Mouse (Mus musculus): ENCODE data around the gene Fam205a1. TPM values are rescaled to one million over a fixed set of nuclear protein-coding genes. Genes with fewer than 3 reads are reported as not detected.

The Fam205a1 gene
- polyA plus RNA-seq (2014; fragmentation: Illumina TruSeq; extraction: RNeasy Lipid Tissue Mini Kit (QIAGEN cat#74804); ENCODE audit: insufficient read depth, low read depth, low replicate concordance): not detected

DNA sequence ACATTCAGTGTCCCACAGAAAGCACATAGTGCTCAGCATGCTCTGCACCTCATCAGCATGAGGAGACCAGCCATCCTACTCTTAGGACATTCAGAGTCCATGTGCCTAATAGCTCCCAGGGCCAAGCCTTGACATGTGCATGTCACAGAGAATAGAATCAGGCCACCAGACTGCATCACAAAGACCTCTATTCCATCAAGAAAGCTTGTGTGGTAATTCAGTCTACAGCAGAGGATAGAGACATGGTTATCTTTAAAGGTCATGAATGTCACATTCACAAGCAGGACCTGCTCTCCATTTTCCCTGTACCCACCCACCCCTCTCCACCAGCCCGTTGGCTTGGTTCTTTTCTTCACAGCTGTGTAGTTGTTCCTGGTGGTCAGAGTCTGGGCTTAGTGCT lies at the start of gene Fam205a1:
Gene Fam205a1 (minus strand): TSS at position 101 of the 400 bp plus-strand sequence.

DNA sequence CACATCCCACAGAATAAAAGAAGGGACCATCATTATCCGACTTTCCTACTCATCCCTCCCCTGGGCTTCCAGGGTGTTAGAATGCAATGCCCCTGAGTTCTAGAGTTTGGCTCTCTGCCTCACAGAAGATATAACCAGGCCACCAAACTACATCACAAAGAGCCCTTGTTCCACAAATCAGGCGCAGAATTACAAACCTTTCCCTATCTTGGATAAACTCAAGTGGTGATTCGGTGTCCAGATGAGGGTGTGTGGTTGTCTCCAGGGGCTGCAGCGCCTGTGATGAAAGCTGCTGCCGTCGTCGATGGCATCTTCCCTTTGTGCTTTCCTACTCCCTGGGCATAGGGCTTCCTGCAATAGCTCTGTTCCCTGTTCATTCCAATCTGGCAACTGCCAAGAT lies 20.4 kb upstream of the Fam205a1 start, which contains the start of gene Fam205c:
Gene Fam205c (minus strand): TSS at position 101 of the 400 bp plus-strand sequence.

DNA sequence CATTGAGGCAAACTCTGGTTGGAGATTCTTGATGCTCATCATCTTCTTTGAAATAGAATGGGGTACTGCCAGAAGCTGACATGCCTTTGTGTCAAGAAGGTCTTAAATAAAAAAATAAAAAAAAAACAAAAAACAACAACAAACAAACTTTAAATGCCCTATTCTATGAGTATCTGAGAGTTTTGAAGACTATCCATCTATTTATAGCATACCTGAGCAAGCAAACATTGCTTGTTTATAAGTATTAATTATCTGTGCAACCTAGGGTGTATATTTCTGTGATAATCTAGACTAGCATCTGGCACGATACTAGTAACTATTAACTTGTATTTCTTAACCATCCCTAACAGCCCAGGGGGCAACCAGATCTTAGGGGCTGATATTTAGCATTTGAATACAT lies 3.0 kb upstream of the Fam205a1 start, which contains the start of gene Gm12394:
Gene Gm12394 (minus strand): TSS at position 101 of the 400 bp plus-strand sequence.

Other genes starting within 250 kb of the Fam205a1 start
- gene Gm10591, start 241.7 kb downstream of the Fam205a1 start, polyA plus RNA-seq (2014; fragmentation: Illumina TruSeq; extraction: RNeasy Lipid Tissue Mini Kit (QIAGEN cat#74804); ENCODE audit: insufficient read depth, low read depth, low replicate concordance): 3.5 TPM
- 11.3 TPM for gene Gm2564, start 224.2 kb downstream of the Fam205a1 start, polyA plus RNA-seq (2014; fragmentation: Illumina TruSeq; extraction: RNeasy Lipid Tissue Mini Kit (QIAGEN cat#74804); ENCODE audit: insufficient read depth, low read depth, low replicate concordance)
- not detected for gene Ccl27b, start 198.6 kb downstream of the Fam205a1 start, polyA plus RNA-seq (2014; fragmentation: Illumina TruSeq; extraction: RNeasy Lipid Tissue Mini Kit (QIAGEN cat#74804); ENCODE audit: insufficient read depth, low read depth, low replicate concordance)
- not detected for gene Il11ra2, start 192.0 kb downstream of the Fam205a1 start, polyA plus RNA-seq (2014; fragmentation: Illumina TruSeq; extraction: RNeasy Lipid Tissue Mini Kit (QIAGEN cat#74804); ENCODE audit: insufficient read depth, low read depth, low replicate concordance)
- gene 4930578G10Rik, start 118.3 kb downstream of the Fam205a1 start, polyA plus RNA-seq (2014; fragmentation: Illumina TruSeq; extraction: RNeasy Lipid Tissue Mini Kit (QIAGEN cat#74804); ENCODE audit: insufficient read depth, low read depth, low replicate concordance): not detected
- gene Ccl19, start 97.3 kb downstream of the Fam205a1 start, polyA plus RNA-seq (2014; fragmentation: Illumina TruSeq; extraction: RNeasy Lipid Tissue Mini Kit (QIAGEN cat#74804); ENCODE audit: insufficient read depth, low read depth, low replicate concordance): 7.6 TPM
- gene Ccl21a, start 79.9 kb downstream of the Fam205a1 start, polyA plus RNA-seq (2014; fragmentation: Illumina TruSeq; extraction: RNeasy Lipid Tissue Mini Kit (QIAGEN cat#74804); ENCODE audit: insufficient read depth, low read depth, low replicate concordance): 177 TPM
- gene Gm12394, start 2.9 kb upstream of the Fam205a1 start, polyA plus RNA-seq (2014; fragmentation: Illumina TruSeq; extraction: RNeasy Lipid Tissue Mini Kit (QIAGEN cat#74804); ENCODE audit: insufficient read depth, low read depth, low replicate concordance): not detected
- not detected for gene Fam205c, start 20.3 kb upstream of the Fam205a1 start, polyA plus RNA-seq (2014; fragmentation: Illumina TruSeq; extraction: RNeasy Lipid Tissue Mini Kit (QIAGEN cat#74804); ENCODE audit: insufficient read depth, low read depth, low replicate concordance)
- gene Phf24, start 62.8 kb upstream of the Fam205a1 start, polyA plus RNA-seq (2014; fragmentation: Illumina TruSeq; extraction: RNeasy Lipid Tissue Mini Kit (QIAGEN cat#74804); ENCODE audit: insufficient read depth, low read depth, low replicate concordance): 2.3 TPM
- 16.1 TPM for gene Dnajb5, start 95.9 kb upstream of the Fam205a1 start, polyA plus RNA-seq (2014; fragmentation: Illumina TruSeq; extraction: RNeasy Lipid Tissue Mini Kit (QIAGEN cat#74804); ENCODE audit: insufficient read depth, low read depth, low replicate concordance)
- not detected for gene 1700022I11Rik, start 115.7 kb upstream of the Fam205a1 start, polyA plus RNA-seq (2014; fragmentation: Illumina TruSeq; extraction: RNeasy Lipid Tissue Mini Kit (QIAGEN cat#74804); ENCODE audit: insufficient read depth, low read depth, low replicate concordance)
- 114 TPM for gene Vcp, start 146.6 kb upstream of the Fam205a1 start, polyA plus RNA-seq (2014; fragmentation: Illumina TruSeq; extraction: RNeasy Lipid Tissue Mini Kit (QIAGEN cat#74804); ENCODE audit: insufficient read depth, low read depth, low replicate concordance)
- gene Fancg, start 156.6 kb upstream of the Fam205a1 start, polyA plus RNA-seq (2014; fragmentation: Illumina TruSeq; extraction: RNeasy Lipid Tissue Mini Kit (QIAGEN cat#74804); ENCODE audit: insufficient read depth, low read depth, low replicate concordance): 3.8 TPM
- gene Pigo, start 171.9 kb upstream of the Fam205a1 start, polyA plus RNA-seq (2014; fragmentation: Illumina TruSeq; extraction: RNeasy Lipid Tissue Mini Kit (QIAGEN cat#74804); ENCODE audit: insufficient read depth, low read depth, low replicate concordance): 5.6 TPM
- 55.6 TPM for gene Stoml2, start 177.8 kb upstream of the Fam205a1 start, polyA plus RNA-seq (2014; fragmentation: Illumina TruSeq; extraction: RNeasy Lipid Tissue Mini Kit (QIAGEN cat#74804); ENCODE audit: insufficient read depth, low read depth, low replicate concordance)
- gene Fam214b, start 192.3 kb upstream of the Fam205a1 start, polyA plus RNA-seq (2014; fragmentation: Illumina TruSeq; extraction: RNeasy Lipid Tissue Mini Kit (QIAGEN cat#74804); ENCODE audit: insufficient read depth, low read depth, low replicate concordance): 9.5 TPM
- 6.3 TPM for gene Unc13b, start 205.1 kb upstream of the Fam205a1 start, polyA plus RNA-seq (2014; fragmentation: Illumina TruSeq; extraction: RNeasy Lipid Tissue Mini Kit (QIAGEN cat#74804); ENCODE audit: insufficient read depth, low read depth, low replicate concordance)